Mouse (Mus musculus): ENCODE measurements around the gene Gm21974. TPM values are rescaled to one million over a fixed set of nuclear protein-coding genes. Genes with fewer than 3 reads are reported as not detected.

Gene Gm21974
- polyA plus RNA-seq, 1 experiment: not detected

DNA sequence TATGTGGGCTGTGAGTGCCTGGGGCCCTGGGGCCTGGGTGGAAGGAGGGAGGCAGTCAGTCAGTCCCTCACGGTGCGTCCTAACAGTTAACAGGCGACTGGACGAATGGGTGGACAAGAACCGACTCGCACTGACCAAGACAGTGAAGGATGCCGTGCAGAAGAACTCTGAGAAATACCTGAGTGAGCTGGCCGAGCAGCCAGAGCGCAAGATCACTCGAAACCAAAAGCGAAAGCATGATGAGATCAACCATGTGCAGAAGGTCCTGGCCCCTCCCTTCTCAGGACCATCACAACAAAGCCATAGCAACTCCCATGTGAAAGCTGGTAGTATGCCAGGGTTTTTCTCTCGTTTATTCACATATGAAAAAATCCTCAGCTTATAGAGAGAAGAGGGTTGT is 20.0 kb upstream of the Gm21974 start:
- Histone ChIP-seq H3K4me1 (ENCODE audit: control insufficient read depth, insufficient read depth, insufficient read length, low read length) (peaks cover 3% of the 10 kb centered on the region; the same call in 1 of the 2 replicates), H3K27ac (ENCODE audit: insufficient read depth, low read depth, low read length) (no peak overlapping the region), H3K27me3 (ENCODE audit: control insufficient read depth, insufficient read depth, low read length) (no peaks in the 10 kb centered on the region), H3K36me3 (ENCODE audit: control insufficient read depth, insufficient read depth, low read length) (0 out of 2 replicates have a peak, but pooled peaks cover 1% of the 10 kb centered on the region), H3K4me3 (ENCODE audit: low read depth, low read length) (no peak overlapping the region)
- WGBS: 58% methylated on average over 12 of the region's 12 CpGs
- no peak for TF ChIP-seq POLR2A (IDR thresholded peaks at IDR 0.05; ENCODE audit: low read depth, low read length)
- no peak for TF ChIP-seq CTCF (IDR thresholded peaks at IDR 0.05; ENCODE audit: extremely low read depth, insufficient read length, insufficient replicate concordance, low read depth, low read length)

- H3K4me1 ChIP-seq (ENCODE audit: control insufficient read depth, insufficient read depth, insufficient read length, low read length): peaks cover 3% of the 10 kb centered on the region; the same call in 1 of the 2 replicates
- peaks cover 13% of the 10 kb centered on the region for H3K36me3 ChIP-seq (ENCODE audit: control insufficient read depth, insufficient read depth, low read length)
- no peaks in the 10 kb centered on the region for H3K27me3 ChIP-seq (ENCODE audit: control insufficient read depth, insufficient read depth, low read length)
- no peak overlapping the region for H3K27ac ChIP-seq (ENCODE audit: insufficient read depth, low read depth, low read length)
- TF ChIP-seq POLR2A (IDR thresholded peaks at IDR 0.05; ENCODE audit: low read depth, low read length) (no peak), CTCF (IDR thresholded peaks at IDR 0.05; ENCODE audit: extremely low read depth, insufficient read length, insufficient replicate concordance, low read depth, low read length) (no peak)
- WGBS: 5% methylated on average over 4 of the region's 4 CpGs
- H3K4me3 ChIP-seq (ENCODE audit: low read depth, low read length): peak overlapping the region; percentile 96
Observed at GRCm38 (mm10) chr7:127912938-127913337, 17.7 kb upstream of the Gm21974 start.

GRCm38 (mm10) chr7:127912190-127912871 is 17.1 kb upstream of the Gm21974 start, which contains the start of gene Kat8:
Gene Kat8, plus strand, starts transcription at chr7:127912516.
- H3K36me3 ChIP-seq (ENCODE audit: control insufficient read depth, insufficient read depth, low read length): peaks cover 17% of the 10 kb centered on the region
- WGBS: under 1% methylated on average over 40 of the region's 40 CpGs

GRCm38 (mm10) chr7:127908656-127909055 is 13.4 kb upstream of the Gm21974 start:
- WGBS: 72% methylated on average over 4 of the region's 4 CpGs
- peaks cover 24% of the 10 kb centered on the region for H3K36me3 ChIP-seq (ENCODE audit: control insufficient read depth, insufficient read depth, low read length)

More at GRCm38 (mm10) chr7:127912190-127912871, 17.1 kb upstream of the Gm21974 start, which contains the start of gene Kat8:
- Histone ChIP-seq H3K4me3 (ENCODE audit: low read depth, low read length) (peak within 1 kb of the TSS; percentile 96), H3K27me3 (ENCODE audit: control insufficient read depth, insufficient read depth, low read length) (no peaks in the 10 kb centered on the region), H3K4me1 (ENCODE audit: control insufficient read depth, insufficient read depth, insufficient read length, low read length) (peaks cover 3% of the 10 kb centered on the region; the same call in 1 of the 2 replicates), H3K27ac (ENCODE audit: insufficient read depth, low read depth, low read length) (peak within 1 kb of the TSS; percentile 80)
- TF ChIP-seq CTCF (IDR thresholded peaks at IDR 0.05; ENCODE audit: extremely low read depth, insufficient read length, insufficient replicate concordance, low read depth, low read length): no peak
- TF ChIP-seq POLR2A (IDR thresholded peaks at IDR 0.05; ENCODE audit: low read depth, low read length): peak; percentile 57

GRCm38 (mm10) chr7:127907939-127908338 is 12.7 kb upstream of the Gm21974 start:
- H3K4me3 ChIP-seq (ENCODE audit: low read depth, low read length): no peak overlapping the region
- no peaks in the 10 kb centered on the region for H3K27me3 ChIP-seq (ENCODE audit: control insufficient read depth, insufficient read depth, low read length)
- H3K4me1 ChIP-seq (ENCODE audit: control insufficient read depth, insufficient read depth, insufficient read length, low read length): peaks cover 6% of the 10 kb centered on the region
- no peak for TF ChIP-seq CTCF (IDR thresholded peaks at IDR 0.05; ENCODE audit: extremely low read depth, insufficient read length, insufficient replicate concordance, low read depth, low read length)
- no peak for TF ChIP-seq POLR2A (IDR thresholded peaks at IDR 0.05; ENCODE audit: low read depth, low read length)
- WGBS: 92% methylated on average over 12 of the region's 12 CpGs
- no peak overlapping the region for H3K27ac ChIP-seq (ENCODE audit: insufficient read depth, low read depth, low read length)
- H3K36me3 ChIP-seq (ENCODE audit: control insufficient read depth, insufficient read depth, low read length): peaks cover 24% of the 10 kb centered on the region

More at GRCm38 (mm10) chr7:127908656-127909055, 13.4 kb upstream of the Gm21974 start:
- Histone ChIP-seq H3K27me3 (ENCODE audit: control insufficient read depth, insufficient read depth, low read length) (no peaks in the 10 kb centered on the region), H3K4me3 (ENCODE audit: low read depth, low read length) (no peak overlapping the region), H3K4me1 (ENCODE audit: control insufficient read depth, insufficient read depth, insufficient read length, low read length) (peaks cover 10% of the 10 kb centered on the region), H3K27ac (ENCODE audit: insufficient read depth, low read depth, low read length) (no peak overlapping the region)
- no peak for TF ChIP-seq CTCF (IDR thresholded peaks at IDR 0.05; ENCODE audit: extremely low read depth, insufficient read length, insufficient replicate concordance, low read depth, low read length)
- TF ChIP-seq POLR2A (IDR thresholded peaks at IDR 0.05; ENCODE audit: low read depth, low read length): no peak

DNA sequence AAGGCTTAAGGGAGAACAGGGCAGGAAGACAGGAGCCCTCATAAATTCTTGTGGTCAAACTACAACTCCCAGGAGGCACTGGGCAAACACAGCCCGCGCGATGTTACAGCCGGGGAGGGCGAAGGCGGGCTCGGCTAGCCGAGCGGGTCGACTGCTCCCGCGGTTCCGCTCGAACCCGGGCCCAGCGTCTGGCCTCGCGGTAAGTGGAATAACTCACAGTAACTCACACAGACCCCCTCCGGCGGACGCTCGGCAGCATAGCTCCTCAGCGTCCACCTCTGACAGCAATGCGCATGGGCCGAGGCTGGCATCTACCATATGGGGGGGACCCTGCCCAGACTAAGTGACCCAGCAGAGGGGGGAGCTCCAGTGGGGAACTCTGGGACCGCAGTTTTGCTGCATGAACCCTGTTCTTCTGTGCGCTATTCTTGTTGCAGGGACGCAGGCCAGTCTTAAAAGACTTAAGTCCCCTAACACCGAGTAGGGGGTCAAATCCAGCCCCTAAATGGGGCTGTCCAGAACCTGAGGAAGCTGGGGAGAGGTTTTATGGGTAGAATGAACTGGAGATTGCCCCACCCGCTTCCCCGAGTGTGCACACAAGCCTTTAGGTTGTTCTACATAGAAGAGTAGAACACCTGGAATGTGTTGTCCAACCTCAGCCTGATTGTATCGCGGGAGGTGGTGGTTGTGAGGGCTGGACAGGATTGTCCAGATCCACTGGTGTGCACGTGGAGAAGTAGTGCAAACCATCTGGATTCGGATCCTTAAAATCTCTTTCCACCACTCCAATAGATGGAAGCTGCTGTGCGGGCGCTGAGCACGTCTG is 8.9 kb upstream of the Gm21974 start, which contains the start of gene Bckdk:
Bckdk (plus strand) TSS at position 112 of the 826 bp plus-strand sequence.
- H3K4me1 ChIP-seq (ENCODE audit: control insufficient read depth, insufficient read depth, insufficient read length, low read length): peaks cover 15% of the 10 kb centered on the region
- 5% methylated on average over 38 of the region's 38 CpGs for WGBS
- peak within 1 kb of the TSS; percentile 36 for H3K27ac ChIP-seq (ENCODE audit: insufficient read depth, low read depth, low read length)

More for the DNA sequence above, 8.9 kb upstream of the Gm21974 start, which contains the start of gene Bckdk:
- Histone ChIP-seq H3K36me3 (ENCODE audit: control insufficient read depth, insufficient read depth, low read length) (peaks cover 22% of the 10 kb centered on the region), H3K27me3 (ENCODE audit: control insufficient read depth, insufficient read depth, low read length) (no peaks in the 10 kb centered on the region), H3K4me3 (ENCODE audit: low read depth, low read length) (peak within 1 kb of the TSS; percentile 94)
- TF ChIP-seq POLR2A (IDR thresholded peaks at IDR 0.05; ENCODE audit: low read depth, low read length) (peak; percentile 64), CTCF (IDR thresholded peaks at IDR 0.05; ENCODE audit: extremely low read depth, insufficient read length, insufficient replicate concordance, low read depth, low read length) (no peak)

All from small intestine, adult 2 months (tissue).